Mouse (Mus musculus): ENCODE measurements around the gene Tspan15. TPM values are rescaled to one million over a fixed set of nuclear protein-coding genes. Genes with fewer than 3 reads are reported as not detected.

Tspan15 gene
- polyA plus RNA-seq, 1 experiment: 13.7 TPM

- 87% methylated on average over 5 of the region's 5 CpGs for WGBS
- no peaks in the 10 kb centered on the region for H3K4me1 ChIP-seq (replicated peaks; ENCODE audit: control insufficient read depth, insufficient read depth, low read length)
- DNase-seq: no peak
Observed at GRCm38 (mm10) chr10:62145957-62146356, 85.1 kb downstream of the Tspan15 start.

GRCm38 (mm10) chr10:62143820-62144219 lies 87.2 kb downstream of the Tspan15 start, which contains the start of gene Fam241b:
Gene Fam241b, minus strand, starts transcription at chr10:62143920.
- no peak for DNase-seq
- TF ChIP-seq CTCF (IDR thresholded peaks at IDR 0.05; ENCODE audit: borderline replicate concordance, control insufficient read depth, extremely low read depth, insufficient read depth, low read length, poor library complexity): no peak
- TF ChIP-seq POLR2A (IDR thresholded peaks at IDR 0.05; ENCODE audit: control insufficient read depth, extremely low read depth, insufficient read depth, low read length, poor library complexity): no peak
- Histone ChIP-seq H3K27me3 (ENCODE audit: control insufficient read depth, insufficient read depth, low read length) (no peaks in the 10 kb centered on the region), H3K4me3 (ENCODE audit: control insufficient read depth, insufficient read depth, low read length) (no peak within 1 kb of the TSS), H3K4me1 (replicated peaks; ENCODE audit: control insufficient read depth, insufficient read depth, low read length) (no peaks in the 10 kb centered on the region), H3K27ac (ENCODE audit: control insufficient read depth, insufficient read depth, low read length) (no peak within 1 kb of the TSS), H3K36me3 (ENCODE audit: control insufficient read depth, insufficient read depth, low read length) (no peaks in the 10 kb centered on the region)
- 71% methylated on average over 8 of the region's 8 CpGs for WGBS

More at GRCm38 (mm10) chr10:62145957-62146356, 85.1 kb downstream of the Tspan15 start:
- Histone ChIP-seq H3K4me3 (ENCODE audit: control insufficient read depth, insufficient read depth, low read length) (no peak overlapping the region), H3K27me3 (ENCODE audit: control insufficient read depth, insufficient read depth, low read length) (no peaks in the 10 kb centered on the region), H3K36me3 (ENCODE audit: control insufficient read depth, insufficient read depth, low read length) (no peaks in the 10 kb centered on the region), H3K27ac (ENCODE audit: control insufficient read depth, insufficient read depth, low read length) (no peak overlapping the region)
- TF ChIP-seq CTCF (IDR thresholded peaks at IDR 0.05; ENCODE audit: borderline replicate concordance, control insufficient read depth, extremely low read depth, insufficient read depth, low read length, poor library complexity) (no peak), POLR2A (IDR thresholded peaks at IDR 0.05; ENCODE audit: control insufficient read depth, extremely low read depth, insufficient read depth, low read length, poor library complexity) (no peak)

DNA sequence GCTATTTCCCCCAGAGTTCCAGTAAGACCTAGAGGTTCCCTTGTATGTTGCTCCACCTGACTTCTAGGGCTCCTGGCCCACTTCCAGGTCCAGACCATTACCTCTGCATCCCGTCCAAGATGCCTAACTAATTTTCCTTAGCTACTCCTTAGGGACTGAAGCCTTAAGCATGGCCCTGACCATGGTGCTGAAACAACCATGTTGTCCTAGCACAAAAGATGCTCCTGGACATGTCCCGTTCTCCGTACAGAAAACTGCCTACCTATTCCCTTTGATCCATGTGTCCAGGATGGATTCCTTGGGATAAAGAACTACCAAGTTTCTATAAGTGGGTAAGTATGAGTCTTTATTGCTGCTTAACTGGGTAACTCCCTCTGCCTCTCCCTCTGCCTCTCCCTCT lies 93.0 kb downstream of the Tspan15 start:
- no peak for DNase-seq
- no peak for TF ChIP-seq CTCF (IDR thresholded peaks at IDR 0.05; ENCODE audit: borderline replicate concordance, control insufficient read depth, extremely low read depth, insufficient read depth, low read length, poor library complexity)
- no peak for TF ChIP-seq POLR2A (IDR thresholded peaks at IDR 0.05; ENCODE audit: control insufficient read depth, extremely low read depth, insufficient read depth, low read length, poor library complexity)
- WGBS: 20% methylated on average over 3 of the region's 3 CpGs
- Histone ChIP-seq H3K36me3 (ENCODE audit: control insufficient read depth, insufficient read depth, low read length) (no peaks in the 10 kb centered on the region), H3K4me1 (replicated peaks; ENCODE audit: control insufficient read depth, insufficient read depth, low read length) (no peaks in the 10 kb centered on the region), H3K4me3 (ENCODE audit: control insufficient read depth, insufficient read depth, low read length) (no peak overlapping the region), H3K27me3 (ENCODE audit: control insufficient read depth, insufficient read depth, low read length) (no peaks in the 10 kb centered on the region; the same call in 1 of the 2 replicates), H3K27ac (ENCODE audit: control insufficient read depth, insufficient read depth, low read length) (no peak overlapping the region)

DNA sequence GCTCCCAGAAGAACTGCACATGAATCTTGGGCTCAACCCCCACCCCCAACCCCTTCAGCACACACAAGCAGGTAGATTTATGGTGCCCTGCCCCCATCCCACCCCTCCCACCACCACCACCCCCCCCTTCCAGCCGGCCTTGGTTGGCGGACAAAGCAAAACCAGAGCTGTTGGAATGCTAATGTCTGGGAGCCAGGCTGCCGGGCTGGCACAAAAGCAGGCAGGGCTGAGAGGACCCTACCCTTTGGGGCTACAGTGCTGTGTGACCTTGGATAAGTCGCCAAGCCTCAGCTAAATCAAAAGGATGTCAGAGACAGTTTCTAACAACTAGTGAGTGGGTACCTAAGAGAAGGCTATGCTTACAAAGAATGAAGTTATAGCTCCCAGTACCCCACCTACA lies 93.9 kb downstream of the Tspan15 start:
- H3K4me1 ChIP-seq (replicated peaks; ENCODE audit: control insufficient read depth, insufficient read depth, low read length): no peaks in the 10 kb centered on the region
- TF ChIP-seq CTCF (IDR thresholded peaks at IDR 0.05; ENCODE audit: borderline replicate concordance, control insufficient read depth, extremely low read depth, insufficient read depth, low read length, poor library complexity) (no peak), POLR2A (IDR thresholded peaks at IDR 0.05; ENCODE audit: control insufficient read depth, extremely low read depth, insufficient read depth, low read length, poor library complexity) (no peak)
- 14% methylated on average over 4 of the region's 4 CpGs for WGBS
- DNase-seq: no peak
- H3K27ac ChIP-seq (ENCODE audit: control insufficient read depth, insufficient read depth, low read length): no peak overlapping the region
- H3K36me3 ChIP-seq (ENCODE audit: control insufficient read depth, insufficient read depth, low read length): no peaks in the 10 kb centered on the region
- no peaks in the 10 kb centered on the region; the same call in 1 of the 2 replicates for H3K27me3 ChIP-seq (ENCODE audit: control insufficient read depth, insufficient read depth, low read length)
- no peak overlapping the region for H3K4me3 ChIP-seq (ENCODE audit: control insufficient read depth, insufficient read depth, low read length)

GRCm38 (mm10) chr10:62135696-62136470 lies 95.2 kb downstream of the Tspan15 start:
- H3K27ac ChIP-seq (ENCODE audit: control insufficient read depth, insufficient read depth, low read length): no peak overlapping the region
- DNase-seq: no peak
- H3K4me1 ChIP-seq (replicated peaks; ENCODE audit: control insufficient read depth, insufficient read depth, low read length): no peaks in the 10 kb centered on the region
- H3K36me3 ChIP-seq (ENCODE audit: control insufficient read depth, insufficient read depth, low read length): no peaks in the 10 kb centered on the region
- TF ChIP-seq CTCF (IDR thresholded peaks at IDR 0.05; ENCODE audit: borderline replicate concordance, control insufficient read depth, extremely low read depth, insufficient read depth, low read length, poor library complexity) (no peak), POLR2A (IDR thresholded peaks at IDR 0.05; ENCODE audit: control insufficient read depth, extremely low read depth, insufficient read depth, low read length, poor library complexity) (no peak)
- no peak overlapping the region for H3K4me3 ChIP-seq (ENCODE audit: control insufficient read depth, insufficient read depth, low read length)
- H3K27me3 ChIP-seq (ENCODE audit: control insufficient read depth, insufficient read depth, low read length): no peaks in the 10 kb centered on the region; the same call in 1 of the 2 replicates
- WGBS: 17% methylated on average over 8 of the region's 8 CpGs

Other genes starting within 250 kb of the Tspan15 start
- gene Neurog3, start 98.2 kb downstream of the Tspan15 start, polyA plus RNA-seq (2012; rRNA removed): 0.20 and 0.22 TPM in 2 replicates
- gene Fam241b, start 87.3 kb downstream of the Tspan15 start, polyA plus RNA-seq (2012; rRNA removed): 2.3 and 4.0 TPM in 2 replicates
- gene Tacr2, start 21.2 kb upstream of the Tspan15 start, polyA plus RNA-seq (2012; rRNA removed): 0.19 and 0.38 TPM in 2 replicates
- gene Hk1, start 148.7 kb upstream of the Tspan15 start, polyA plus RNA-seq (2012; rRNA removed): 52.1 and 55.5 TPM in 2 replicates
- 0.15 and 0.17 TPM in 2 replicates for gene Hkdc1, start 191.2 kb upstream of the Tspan15 start, polyA plus RNA-seq (2012; rRNA removed)
- gene 4930507D05Rik, start 218.2 kb upstream of the Tspan15 start, polyA plus RNA-seq (2012; rRNA removed): 0.27 TPM in 1 of 2 replicates, not detected in the other
- gene Supv3l1, start 218.5 kb upstream of the Tspan15 start, polyA plus RNA-seq (2012; rRNA removed): 20.1 and 21.2 TPM in 2 replicates

All from thymus, adult 2 months (tissue).